In genomic region chr7:116333713-116334668, GRCm38 (mm10) we compare ENCODE assay signal across 8 mouse cellular contexts. TPM values are rescaled to one million over a fixed set of nuclear protein-coding genes. Genes with fewer than 3 reads are reported as not detected.
A peak's percentile ranks its signal among the peaks of the same experiment; 100 is the strongest.
DNase-seq lines count a peak whose midpoint lies in the region; ATAC-seq lines count a peak whose summit lies in the region.

TSS of gene Rps13 (minus strand) at chr7:116334195.

- intact Hi-C loops in left cerebral cortex, postnatal 14 days (cut with DNase I): loop anchor here (5.0 to 10.0 kb wide), 2 partner anchors 108 to 171 kb away; partner anchors contain the start of genes Nucb2 and Pik3c2a

- H3K27ac ChIP-seq in intestine, embryonic 14.5 days (ENCODE audit: low read depth): peak within 1 kb of the TSS; percentile 74

- H3K4me2 ChIP-seq in intestine, embryonic 14.5 days (ENCODE audit: low read length): peak within 1 kb of the TSS; percentile 90

- peaks cover 5% of the 10 kb centered on the region; the same call in 1 of the 2 replicates for H3K4me1 ChIP-seq in intestine, embryonic 14.5 days (replicated peaks; ENCODE audit: control insufficient read depth, insufficient read depth, low read length)

- no peaks in the 10 kb centered on the region for H3K9me3 ChIP-seq in intestine, embryonic 14.5 days (ENCODE audit: control insufficient read depth, low read length)

- peak; percentile 98 for ATAC-seq in intestine, embryonic 14.5 days (replicated peaks; ENCODE audit: low FRiP score, low TSS enrichment, low read depth)

- peaks cover 40% of the 10 kb centered on the region for H3K36me3 ChIP-seq in intestine, embryonic 14.5 days (ENCODE audit: control insufficient read depth, insufficient read depth, low read length)

- H3K27me3 ChIP-seq in intestine, embryonic 14.5 days (replicated peaks; ENCODE audit: control insufficient read depth, insufficient read depth, low read length): no peaks in the 10 kb centered on the region

- H3K9ac ChIP-seq in intestine, embryonic 14.5 days (ENCODE audit: low read length): peak within 1 kb of the TSS; percentile 98

- peak within 1 kb of the TSS; percentile 60 for H3K4me3 ChIP-seq in intestine, embryonic 14.5 days (ENCODE audit: low read depth, low read length)

- peak; percentile 97 to 99 for DNase-seq in adrenal gland, adult (ENCODE audit: inconsistent age in 2 of 2, low spot score in 1 of 2)
- peak; percentile 99 for DNase-seq in embryo, embryonic 10.5 days (ENCODE audit: low spot score)
- DNase-seq in gastrocnemius, postnatal 25 days: peak; percentile 96
- DNase-seq in intestine, embryonic 14.5 days (ENCODE audit: low spot score): peak; percentile 96
- DNase-seq in left cerebral cortex, postnatal 14 days (ENCODE audit: low spot score in 2 of 2): peak; percentile 98 to 99
- peak; percentile 95 for DNase-seq in mesoderm, embryonic 11.5 days (ENCODE audit: low read depth, low spot score)
- peak; percentile 98 to 99 for DNase-seq in right cerebral cortex, postnatal 36 days (ENCODE audit: low spot score in 2 of 2)
- DNase-seq in yolk sac, embryonic 10.5 days (ENCODE audit: low spot score): peak; percentile 94

- WGBS in intestine, embryonic 14.5 days: under 1% methylated on average over 78 of the region's 78 CpGs

RNA-seq across cellular contexts. Expression of gene Rps13, which starts in this region (rescaled TPM):
- total RNA-seq in gastrocnemius, postnatal 25 days (2021): 100 to 1,000 TPM; 232 to 233 TPM
- 1,010 and 1,152 TPM in 2 replicates for polyA plus RNA-seq in intestine, embryonic 14.5 days (2014; fragmentation: Nextera tagmentation; extraction: Ambion mirVana)
- total RNA-seq in left cerebral cortex, postnatal 14 days (2021): 100 to 1,000 TPM; 181 to 206 TPM

Comparison
In these comparisons a context has a peak if more than half of its experiments do, and no peak if none do; other contexts are left out.
1. Peak in every context shown above with its lines: DNase-seq, ATAC-seq, H3K4me3 ChIP-seq and H3K27ac ChIP-seq.